Mouse (Mus musculus) heart, embryonic 14.5 days (tissue): ENCODE measurements around the gene Plekha1. TPM values are rescaled to one million over a fixed set of nuclear protein-coding genes. Genes with fewer than 3 reads are reported as not detected.

Experiments used
- ATAC-seq: fragments of 200-750 bp; cut with Nextera tagmentation; 2 replicates; pipeline ENCODE4 v1.8.0; 2017; ENCODE audit warnings: low read depth, moderate TSS enrichment; ENCODE audit not compliant: insufficient number of reproducible peaks, insufficient read depth, low FRiP score
- H3K27ac ChIP-seq, 2 experiments: fragments of 200-500 bp in 1 of 2; fragments of 300-500 bp in 1 of 2; sonication (generic) in 1 of 2; replicated peaks in 1 of 2; 2 replicates each; pipeline ENCODE4 v1.5.1; 2012 to 2014; ENCODE audit warnings: low read depth in 2 of 2, low read length in 2 of 2, control low read depth in 1 of 2, mild to moderate bottlenecking in 1 of 2, mixed read lengths in 1 of 2; ENCODE audit not compliant: control insufficient read depth in 1 of 2, insufficient read depth in 1 of 2
- H3K27me3 ChIP-seq: fragments of 300-500 bp; sonication (generic); 2 replicates; pipeline ENCODE4 v1.6.1; 2014; ENCODE audit warnings: mild to moderate bottlenecking, low read length, control low read depth; ENCODE audit not compliant: control insufficient read depth, insufficient read depth
- H3K36me3 ChIP-seq: fragments of 300-500 bp; sonication (generic); 2 replicates; pipeline ENCODE4 v1.6.1; 2014; ENCODE audit warnings: mild to moderate bottlenecking, control low read depth, low read length, mixed read lengths; ENCODE audit not compliant: control insufficient read depth, insufficient read depth
- H3K4me1 ChIP-seq, 2 experiments: fragments of 200-500 bp in 1 of 2; fragments of 300-500 bp in 1 of 2; sonication (generic) in 1 of 2; 2 replicates each; pipeline ENCODE4 v1.6.1; 2012 to 2014; ENCODE audit warnings: low read length in 2 of 2, control low read depth in 1 of 2, mixed read lengths in 1 of 2; ENCODE audit not compliant: control insufficient read depth in 2 of 2, insufficient read depth in 2 of 2
- H3K4me2 ChIP-seq: fragments of 300-500 bp; sonication (generic); 2 replicates; pipeline ENCODE4 v1.6.1; 2014; ENCODE audit warnings: mild to moderate bottlenecking, low read length
- H3K4me3 ChIP-seq, 2 experiments: fragments of 200-500 bp in 1 of 2; fragments of 300-500 bp in 1 of 2; sonication (generic) in 1 of 2; 2 replicates each; pipeline ENCODE4 v1.5.1; 2012 to 2014; ENCODE audit warnings: low read length in 2 of 2, mild to moderate bottlenecking in 2 of 2, control low read depth in 1 of 2, low read depth in 1 of 2, moderate library complexity in 1 of 2; ENCODE audit not compliant: control insufficient read depth in 1 of 2, insufficient read depth in 1 of 2
- H3K9ac ChIP-seq: fragments of 300-500 bp; sonication (generic); 2 replicates; pipeline ENCODE4 v1.6.1; 2014; ENCODE audit warnings: mild to moderate bottlenecking, low read length
- H3K9me3 ChIP-seq: fragments of 300-500 bp; sonication (generic); 2 replicates; pipeline ENCODE4 v1.6.1; 2016; ENCODE audit warnings: low read length, control low read depth; ENCODE audit not compliant: control insufficient read depth
- WGBS: fragments of 180-500 bp; shearing (Covaris S2); extraction: QIAGEN DNeasy Blood & Tissue Kit; methylation state at CpG from one replicate; pipeline ENCODE4 v1.1.7; 2014; 5-methylcytosine and 5-hydroxymethylcytosine counted together
- polyA plus RNA-seq: library from polyadenylated mRNA; unstranded; fragments of >200 nt; fragmentation: Nextera tagmentation; extraction: Ambion mirVana; gene quantifications from 2 replicates; pipeline ENCODE4 v1.2.1, GENCODE M21; 2014

Gene Plekha1
- polyA plus RNA-seq, 1 experiment from 2014 or later, result 49.9 TPM

- H3K4me1 ChIP-seq, result peaks cover 26 to 30% of the 10 kb centered on the region in 2 experiments
- 82% methylated on average over 3 of the region's 3 CpGs for WGBS
- H3K9ac ChIP-seq, result no peak overlapping the region
- H3K4me3 ChIP-seq, result no peak overlapping the region
- H3K36me3 ChIP-seq, result no peaks in the 10 kb centered on the region
- ATAC-seq, result no peak
- no peak overlapping the region for H3K4me2 ChIP-seq
- H3K27ac ChIP-seq, result no peak overlapping the region
- no peaks in the 10 kb centered on the region for H3K9me3 ChIP-seq
- H3K27me3 ChIP-seq, result no peaks in the 10 kb centered on the region
Observed at GRCm38 (mm10) chr7:130838658-130839025, 26.9 kb upstream of the Plekha1 start.

DNA sequence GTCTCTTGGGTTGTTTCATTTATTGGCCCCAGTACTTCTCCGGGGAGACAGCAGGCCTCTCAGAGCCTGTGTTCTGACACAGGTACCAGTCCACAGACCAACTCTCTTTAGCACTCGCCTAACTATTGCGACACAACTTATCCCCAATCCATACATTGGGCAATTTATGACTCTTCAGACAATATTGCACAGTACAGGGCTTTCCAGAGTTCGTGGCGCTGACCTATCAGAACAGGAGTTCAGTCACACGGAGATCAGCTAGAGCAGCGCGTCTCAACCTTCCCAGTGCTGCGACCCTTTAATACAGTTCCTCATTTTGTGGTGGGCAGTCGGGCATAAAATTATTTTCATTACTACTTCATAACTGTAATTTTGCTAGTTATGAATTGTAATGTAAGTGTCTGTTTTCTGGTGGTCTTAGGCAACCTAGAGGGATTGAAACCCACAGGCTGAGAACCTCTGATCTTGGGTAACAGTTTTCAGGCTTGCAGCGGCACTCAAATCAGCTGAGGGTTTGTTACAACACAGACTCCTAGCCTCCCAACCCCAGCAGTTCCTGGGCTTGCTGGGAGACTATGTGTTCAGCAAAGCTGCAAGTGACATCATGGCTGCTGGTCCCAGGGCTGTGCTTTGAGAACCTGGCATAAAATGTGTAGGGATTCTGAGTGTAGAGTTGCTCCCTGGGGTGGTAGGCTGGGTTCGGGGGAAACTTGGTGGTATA is 26.0 kb upstream of the Plekha1 start:
- Histone ChIP-seq H3K4me2 (no peak overlapping the region), H3K36me3 (no peaks in the 10 kb centered on the region), H3K27ac (no peak overlapping the region), H3K27me3 (no peaks in the 10 kb centered on the region), H3K9me3 (no peaks in the 10 kb centered on the region), H3K4me3 (no peak overlapping the region), H3K4me1 (peaks cover 24 to 28% of the 10 kb centered on the region in 2 experiments), H3K9ac (no peak overlapping the region)
- no peak for ATAC-seq
- WGBS, result 91% methylated on average over 12 of the region's 12 CpGs

DNA sequence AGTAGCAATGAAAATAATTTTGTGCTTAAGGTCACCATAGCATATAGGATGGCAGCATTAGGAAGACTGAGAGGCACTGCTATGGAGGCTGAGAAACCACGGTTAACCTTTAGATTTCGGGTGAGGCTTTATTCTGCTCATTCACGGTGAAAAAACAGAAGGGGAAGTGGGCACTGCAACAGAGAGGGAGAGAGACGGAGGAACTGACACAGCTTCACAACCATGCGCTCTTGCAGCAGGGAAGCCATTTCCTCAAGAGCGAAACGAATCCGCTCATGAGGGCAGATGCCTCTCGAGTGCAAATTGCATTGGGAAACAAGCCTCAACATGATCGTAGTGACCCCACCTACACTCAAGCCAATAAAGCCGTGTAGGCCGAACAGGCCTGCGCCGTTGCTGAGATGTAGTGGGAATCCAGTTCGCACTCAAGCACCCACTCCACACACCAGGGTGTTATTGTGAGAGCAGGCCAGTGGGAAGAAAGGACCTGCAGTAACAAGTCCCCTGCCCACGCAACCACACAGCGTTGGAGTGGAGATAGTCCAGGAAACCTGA is 18.3 kb upstream of the Plekha1 start:
- H3K9ac ChIP-seq, result no peak overlapping the region
- H3K4me2 ChIP-seq, result no peak overlapping the region
- H3K27ac ChIP-seq, result no peak overlapping the region
- H3K27me3 ChIP-seq, result no peaks in the 10 kb centered on the region
- no peak for ATAC-seq
- no peak overlapping the region for H3K4me3 ChIP-seq
- WGBS, result 82% methylated on average over 17 of the region's 17 CpGs
- H3K4me1 ChIP-seq, result peaks cover 0 to 8% of the 10 kb centered on the region in 2 experiments; a peak in 1 of 4 replicates
- no peaks in the 10 kb centered on the region for H3K9me3 ChIP-seq
- H3K36me3 ChIP-seq, result no peaks in the 10 kb centered on the region

- H3K36me3 ChIP-seq, result no peaks in the 10 kb centered on the region
- 82% methylated on average over 4 of the region's 4 CpGs for WGBS
- H3K27me3 ChIP-seq, result no peaks in the 10 kb centered on the region
- no peak overlapping the region for H3K9ac ChIP-seq
- peaks cover 2 to 9% of the 10 kb centered on the region in 2 experiments; a peak in 3 of 4 replicates for H3K4me1 ChIP-seq
- no peak for ATAC-seq
- no peak overlapping the region for H3K4me2 ChIP-seq
- H3K27ac ChIP-seq, result no peak overlapping the region
- H3K4me3 ChIP-seq, result no peak overlapping the region
- no peaks in the 10 kb centered on the region for H3K9me3 ChIP-seq
Observed at GRCm38 (mm10) chr7:130854684-130855292, 10.8 kb upstream of the Plekha1 start.

GRCm38 (mm10) chr7:130855681-130856080 is 9.9 kb upstream of the Plekha1 start:
- Histone ChIP-seq H3K9me3 (no peaks in the 10 kb centered on the region), H3K4me1 (peaks cover 5 to 9% of the 10 kb centered on the region in 2 experiments), H3K27ac (no peak overlapping the region), H3K4me2 (no peak overlapping the region), H3K36me3 (no peaks in the 10 kb centered on the region), H3K27me3 (no peaks in the 10 kb centered on the region), H3K4me3 (no peak overlapping the region), H3K9ac (no peak overlapping the region)
- WGBS, result 40% methylated on average over 3 of the region's 3 CpGs
- no peak for ATAC-seq

DNA sequence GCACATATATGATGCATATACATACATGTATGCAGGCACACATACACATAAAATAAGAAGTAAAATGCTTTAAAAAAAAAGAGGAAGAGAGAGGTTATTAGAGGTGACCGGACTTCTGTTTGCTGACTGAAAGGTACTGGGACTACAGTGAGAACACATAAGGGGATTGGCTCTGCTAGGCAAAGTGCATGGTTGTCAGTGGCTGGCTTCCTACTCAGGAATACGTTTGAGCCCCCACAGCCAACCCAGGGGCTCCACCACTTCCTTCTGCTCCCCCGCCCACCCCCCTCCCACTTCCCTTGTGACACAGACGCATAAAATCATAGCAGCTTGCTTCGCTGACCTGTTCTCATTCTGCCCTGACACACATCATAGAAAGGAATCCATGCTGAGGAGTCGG is 7.6 kb upstream of the Plekha1 start:
- H3K4me1 ChIP-seq, result peaks cover 2 to 6% of the 10 kb centered on the region in 2 experiments
- no peak for ATAC-seq
- no peak overlapping the region for H3K27ac ChIP-seq
- no peaks in the 10 kb centered on the region for H3K9me3 ChIP-seq
- H3K4me2 ChIP-seq, result no peak overlapping the region
- H3K27me3 ChIP-seq, result no peaks in the 10 kb centered on the region
- H3K4me3 ChIP-seq, result no peak overlapping the region
- no peak overlapping the region for H3K9ac ChIP-seq
- H3K36me3 ChIP-seq, result no peaks in the 10 kb centered on the region
- 72% methylated on average over 6 of the region's 6 CpGs for WGBS

DNA sequence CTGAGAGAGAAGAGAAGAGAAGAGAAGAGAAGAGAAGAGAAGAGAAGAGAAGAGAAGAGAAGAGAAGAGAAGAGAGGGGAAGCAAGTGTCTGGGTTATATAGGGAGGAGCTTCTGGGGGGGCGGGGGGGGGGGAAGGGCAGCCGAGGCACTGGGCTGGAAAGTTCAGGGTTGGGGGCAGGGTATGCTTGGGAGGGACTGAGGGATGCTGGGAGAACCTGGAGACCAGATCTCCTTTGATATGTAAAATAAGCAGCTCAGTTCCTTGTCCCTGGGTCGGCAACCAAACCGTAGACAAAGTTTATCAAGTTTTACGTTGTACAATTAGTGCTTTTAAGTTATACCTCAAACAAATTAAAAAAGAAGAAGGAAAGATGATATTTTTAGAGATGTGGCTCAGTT is 5.6 kb upstream of the Plekha1 start:
- no peak overlapping the region for H3K4me2 ChIP-seq
- no peak overlapping the region for H3K9ac ChIP-seq
- no peak for ATAC-seq
- no peak overlapping the region for H3K27ac ChIP-seq
- no peak overlapping the region for H3K4me3 ChIP-seq
- no peaks in the 10 kb centered on the region for H3K36me3 ChIP-seq
- H3K4me1 ChIP-seq, result peaks cover 2 to 8% of the 10 kb centered on the region in 2 experiments; a peak in 3 of 4 replicates
- 51% methylated on average over 5 of the region's 5 CpGs for WGBS
- H3K27me3 ChIP-seq, result no peaks in the 10 kb centered on the region
- no peaks in the 10 kb centered on the region for H3K9me3 ChIP-seq
